Mouse (Mus musculus) limb, embryonic 10.5 days (tissue): ENCODE data around the gene Sema4b. TPM values are rescaled to one million over a fixed set of nuclear protein-coding genes. Genes with fewer than 3 reads are reported as not detected.

ENCODE experiments used
- DNase-seq: peaks from one replicate; pipeline ENCODE4 v3.0.0-alpha.2; 2017; ENCODE audit warnings: low spot score
- H3K27ac ChIP-seq: fragments of 300-500 bp; sonication (generic); 2 replicates; pipeline ENCODE4 v1.5.1; 2016; ENCODE audit warnings: mild to moderate bottlenecking
- H3K27me3 ChIP-seq: fragments of 300-500 bp; sonication (generic); 2 replicates; pipeline ENCODE4 v1.6.1; 2016; ENCODE audit warnings: low read depth, mild to moderate bottlenecking; ENCODE audit not compliant: poor library complexity, severe bottlenecking
- H3K36me3 ChIP-seq: fragments of 300-500 bp; sonication (generic); 2 replicates; pipeline ENCODE4 v1.6.1; 2016; ENCODE audit warnings: mild to moderate bottlenecking, moderate library complexity
- H3K4me1 ChIP-seq: fragments of 300-500 bp; sonication (generic); 2 replicates; pipeline ENCODE4 v1.6.1; 2016
- H3K4me3 ChIP-seq: fragments of 300-500 bp; sonication (generic); 2 replicates; pipeline ENCODE4 v1.5.1; 2016; ENCODE audit warnings: mild to moderate bottlenecking, moderate library complexity
- H3K9me3 ChIP-seq: fragments of 300-500 bp; sonication (generic); replicated peaks from 2 replicates; pipeline ENCODE4 v1.6.1; 2016; ENCODE audit warnings: mild to moderate bottlenecking
- WGBS: fragments of 180-500 bp; shearing (Covaris S2); methylation state at CpG from one replicate; pipeline ENCODE4 v1.1.7; 2016; 5-methylcytosine and 5-hydroxymethylcytosine counted together
- polyA plus RNA-seq: library from polyadenylated mRNA; unstranded; fragments of >200 nt; fragmentation: Nextera tagmentation; extraction: Ambion mirVana; gene quantifications from 2 replicates; pipeline ENCODE4 v1.2.1, GENCODE M21; 2016

Sema4b gene
- polyA plus RNA-seq, 1 experiment from 2014 or later = 9.9 TPM

DNA sequence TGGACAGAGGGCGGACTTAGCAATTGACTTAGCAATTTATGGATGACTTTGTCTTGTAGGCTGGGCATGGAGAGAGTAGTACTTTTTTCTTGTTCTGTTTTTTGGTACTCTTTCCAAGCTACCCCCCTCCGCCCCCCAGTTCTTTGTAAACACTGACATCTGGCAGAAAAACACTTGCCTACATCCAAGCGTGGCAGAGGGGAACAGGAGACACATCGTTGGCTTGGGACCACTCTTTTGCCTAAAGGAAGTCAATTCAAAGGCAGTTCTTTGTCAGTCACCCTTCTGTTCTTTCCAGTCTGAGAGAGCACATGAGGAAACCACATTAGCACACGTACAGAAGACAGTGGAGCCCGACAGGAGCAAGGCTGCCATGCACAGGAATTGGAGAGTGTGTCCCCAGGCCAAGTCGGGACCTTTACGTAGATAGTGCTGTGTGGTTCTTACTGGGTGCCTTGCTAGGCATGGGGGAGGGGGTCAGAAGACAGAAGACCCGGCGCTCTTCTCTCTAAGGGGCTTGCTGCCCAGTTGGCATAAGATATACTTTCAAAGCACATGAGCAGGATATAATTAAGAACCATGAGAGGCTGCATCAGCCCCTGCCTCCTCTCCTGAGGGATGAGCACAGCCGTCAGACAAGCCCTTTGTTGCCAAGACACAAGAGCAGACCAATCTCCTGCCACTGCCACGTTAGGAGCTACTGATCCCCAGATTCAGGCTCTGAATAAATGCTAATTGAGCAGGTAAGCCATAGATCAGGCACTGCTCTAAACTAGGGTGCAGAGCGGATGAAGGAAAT lies 7.5 kb downstream of the Sema4b start:
- Histone ChIP-seq H3K27me3 (no peaks in the 10 kb centered on the region), H3K4me1 (peaks cover 46% of the 10 kb centered on the region), H3K4me3 (no peak overlapping the region), H3K27ac (no peak overlapping the region), H3K36me3 (no peaks in the 10 kb centered on the region), H3K9me3 (no peaks in the 10 kb centered on the region)
- WGBS = 79% methylated on average over 13 of the region's 13 CpGs
- DNase-seq = no peak

DNA sequence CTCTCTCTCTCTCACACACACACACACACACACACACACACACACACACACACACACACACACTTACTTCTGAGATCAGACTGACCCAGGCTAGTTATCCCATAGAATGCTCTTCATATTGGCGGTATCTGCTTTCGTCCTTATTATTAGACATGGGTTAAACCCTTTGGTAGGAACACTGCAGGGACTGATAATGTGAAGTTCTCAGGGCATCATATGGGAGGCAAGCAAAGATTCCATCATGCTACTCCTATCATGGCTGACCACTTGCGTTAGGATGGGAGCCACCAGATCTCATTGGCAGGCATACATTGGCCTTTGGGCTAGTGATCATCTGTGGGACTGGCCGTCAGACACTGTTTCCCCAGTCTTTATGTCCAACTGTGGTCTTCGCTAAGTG lies 8.5 kb downstream of the Sema4b start:
- Histone ChIP-seq H3K4me3 (no peak overlapping the region), H3K9me3 (no peaks in the 10 kb centered on the region), H3K36me3 (no peaks in the 10 kb centered on the region), H3K4me1 (peaks cover 50% of the 10 kb centered on the region), H3K27ac (no peak overlapping the region), H3K27me3 (no peaks in the 10 kb centered on the region)
- WGBS = 91% methylated on average over 5 of the region's 5 CpGs
- no peak for DNase-seq

DNA sequence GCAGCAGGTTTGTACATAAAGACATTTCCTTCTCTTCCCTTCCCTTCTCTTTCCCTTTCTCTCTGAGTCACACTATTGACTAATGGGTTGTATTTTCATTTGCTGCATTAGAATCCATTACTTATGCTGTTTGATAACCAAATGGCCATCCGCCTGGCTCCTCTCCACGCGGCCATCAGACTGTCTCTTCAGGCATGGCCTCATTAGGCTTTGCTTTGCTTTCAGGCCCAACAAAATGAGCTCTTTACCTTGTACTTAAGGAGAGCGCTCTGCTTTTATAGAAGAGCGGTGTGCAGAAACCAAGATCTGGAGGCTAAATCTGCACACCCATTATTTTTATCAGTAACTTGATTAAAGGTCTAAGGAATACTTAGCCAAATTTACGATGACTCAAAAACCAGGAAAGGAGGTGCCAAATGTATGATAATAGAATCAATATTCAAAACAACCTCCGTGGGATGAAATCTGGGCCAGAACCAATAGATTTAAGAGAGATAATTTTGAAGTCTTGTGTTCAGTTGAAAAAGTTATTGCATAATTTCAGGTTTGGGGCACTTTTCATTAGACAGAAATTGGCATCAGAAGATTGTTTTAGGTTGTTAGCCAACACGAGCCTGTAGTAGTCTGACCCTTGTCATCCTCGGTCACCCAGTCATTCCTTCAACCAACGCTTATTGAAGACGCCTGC lies 9.1 kb downstream of the Sema4b start:
- H3K4me1 ChIP-seq = peaks cover 54% of the 10 kb centered on the region
- no peaks in the 10 kb centered on the region for H3K9me3 ChIP-seq
- 92% methylated on average over 10 of the region's 11 CpGs for WGBS
- H3K27ac ChIP-seq = no peak overlapping the region
- H3K36me3 ChIP-seq = no peaks in the 10 kb centered on the region
- no peak for DNase-seq
- no peaks in the 10 kb centered on the region for H3K27me3 ChIP-seq
- no peak overlapping the region for H3K4me3 ChIP-seq

DNA sequence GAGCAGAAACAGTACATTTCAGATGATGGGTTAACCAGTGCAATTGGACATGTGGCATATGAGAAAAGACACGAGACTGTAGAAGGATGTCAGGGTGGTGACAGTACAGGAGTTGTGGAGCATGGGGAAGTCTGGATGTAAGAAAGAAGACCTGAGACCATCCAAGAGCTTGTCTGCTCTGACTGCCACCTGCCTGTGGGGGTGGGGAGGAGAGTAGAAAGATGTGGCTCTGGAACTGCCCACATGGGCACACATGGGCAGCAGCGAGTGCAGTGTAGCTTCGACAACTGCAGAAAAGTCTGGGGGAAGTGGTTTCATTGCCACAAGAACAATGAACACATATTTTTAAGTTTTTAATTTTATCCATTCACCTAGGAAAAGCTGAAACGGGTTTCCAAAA lies 10.7 kb downstream of the Sema4b start:
- Histone ChIP-seq H3K36me3 (peaks cover 6% of the 10 kb centered on the region), H3K4me3 (peak overlapping the region; percentile 73), H3K27ac (peak overlapping the region; percentile 93), H3K9me3 (no peaks in the 10 kb centered on the region), H3K27me3 (no peaks in the 10 kb centered on the region), H3K4me1 (peaks cover 55% of the 10 kb centered on the region)
- no peak for DNase-seq
- 19% methylated on average over 4 of the region's 4 CpGs for WGBS

DNA sequence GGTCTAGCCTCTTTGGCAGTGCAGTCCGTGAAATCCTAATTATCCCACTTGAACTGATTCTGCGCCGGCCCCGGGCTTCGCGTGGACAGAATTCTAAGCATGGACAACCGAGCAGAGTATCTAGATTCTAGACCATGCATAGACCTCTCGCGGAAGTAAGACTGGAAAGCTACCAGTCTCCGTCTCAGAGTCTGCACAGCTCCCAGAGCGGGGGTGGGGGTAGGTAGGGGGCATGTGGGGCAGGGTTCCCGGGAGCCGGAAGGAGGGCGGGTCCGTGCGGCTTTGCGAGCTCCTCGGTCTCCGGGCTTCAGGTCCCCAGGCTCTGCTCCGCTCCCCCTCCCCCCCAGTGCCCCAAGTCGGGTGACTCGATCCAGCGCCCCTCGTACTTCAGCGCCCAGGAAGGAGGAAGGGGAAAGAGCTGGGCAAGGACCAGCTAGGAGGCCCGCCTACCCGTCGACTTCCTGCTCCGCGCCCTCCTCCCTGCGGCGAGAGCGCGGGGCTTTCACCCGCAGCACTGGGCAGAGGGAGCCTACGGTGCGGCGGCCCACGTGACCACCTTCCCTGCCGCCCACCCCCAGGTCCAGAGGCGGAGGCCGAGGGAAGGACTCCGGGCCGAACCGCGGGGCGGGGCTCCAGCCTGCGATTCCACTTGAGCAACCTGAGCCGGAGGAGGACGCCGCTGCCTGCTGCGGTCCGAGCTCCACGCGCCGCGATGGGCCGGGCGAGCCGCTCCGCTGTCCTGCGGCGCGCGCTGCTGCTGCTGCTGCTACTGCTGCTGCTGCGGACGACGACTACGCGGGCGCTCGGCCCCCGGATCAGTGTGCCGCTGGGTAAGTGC lies 11.5 kb downstream of the Sema4b start:
- peaks cover 49% of the 10 kb centered on the region for H3K4me1 ChIP-seq
- H3K36me3 ChIP-seq = peaks cover 13% of the 10 kb centered on the region
- peak; percentile 91 for DNase-seq
- WGBS = under 1% methylated on average over 68 of the region's 74 CpGs
- H3K9me3 ChIP-seq = no peaks in the 10 kb centered on the region
- H3K27ac ChIP-seq = peak overlapping the region; percentile 93
- no peaks in the 10 kb centered on the region for H3K27me3 ChIP-seq
- peak overlapping the region; percentile 73 for H3K4me3 ChIP-seq

DNA sequence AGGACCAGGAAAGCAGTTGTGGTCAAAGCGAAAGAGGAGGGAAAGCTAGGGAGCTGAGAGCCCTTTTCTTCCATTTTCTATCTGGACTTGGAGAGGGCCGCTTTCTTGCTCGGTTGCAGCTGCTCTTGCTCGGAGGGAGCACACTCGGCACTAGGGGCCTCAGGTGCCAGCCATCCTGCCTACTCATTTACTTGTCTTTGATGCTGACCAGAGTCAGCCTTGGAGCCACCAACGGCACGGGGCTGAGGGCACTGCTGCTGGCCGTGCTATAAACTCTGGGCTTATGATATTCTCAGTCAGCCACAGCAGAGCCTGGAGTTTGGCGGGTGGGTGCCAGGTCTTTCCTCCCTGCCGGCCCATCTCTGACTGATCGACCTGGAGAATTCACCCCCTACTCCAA lies 12.2 kb downstream of the Sema4b start:
- Histone ChIP-seq H3K27me3 (no peaks in the 10 kb centered on the region), H3K4me3 (peak overlapping the region; percentile 73), H3K4me1 (peaks cover 54% of the 10 kb centered on the region), H3K9me3 (no peaks in the 10 kb centered on the region), H3K36me3 (peaks cover 16% of the 10 kb centered on the region), H3K27ac (peak overlapping the region; percentile 93)
- DNase-seq = no peak
- WGBS = 1% methylated on average over 11 of the region's 11 CpGs

DNA sequence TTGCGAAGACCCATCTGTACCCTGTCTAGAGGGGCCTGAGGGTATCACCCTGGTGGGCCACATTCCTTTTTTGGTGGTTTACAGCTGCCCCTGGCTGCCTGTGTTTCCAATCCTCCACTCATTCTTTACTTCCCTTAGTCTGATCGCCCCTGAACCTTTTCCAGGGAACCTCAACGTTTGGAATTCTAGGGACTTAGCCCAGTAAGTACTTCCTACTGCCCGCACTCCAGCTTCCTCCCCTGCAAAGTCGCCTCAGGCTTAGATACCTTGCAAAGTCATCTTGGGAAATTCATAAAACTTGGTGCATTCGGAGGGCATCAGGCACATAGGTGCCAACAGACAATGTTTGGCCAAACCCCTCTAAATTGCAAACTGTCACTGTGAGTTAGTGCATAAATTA lies 12.6 kb downstream of the Sema4b start:
- peaks cover 54% of the 10 kb centered on the region for H3K4me1 ChIP-seq

DNA sequence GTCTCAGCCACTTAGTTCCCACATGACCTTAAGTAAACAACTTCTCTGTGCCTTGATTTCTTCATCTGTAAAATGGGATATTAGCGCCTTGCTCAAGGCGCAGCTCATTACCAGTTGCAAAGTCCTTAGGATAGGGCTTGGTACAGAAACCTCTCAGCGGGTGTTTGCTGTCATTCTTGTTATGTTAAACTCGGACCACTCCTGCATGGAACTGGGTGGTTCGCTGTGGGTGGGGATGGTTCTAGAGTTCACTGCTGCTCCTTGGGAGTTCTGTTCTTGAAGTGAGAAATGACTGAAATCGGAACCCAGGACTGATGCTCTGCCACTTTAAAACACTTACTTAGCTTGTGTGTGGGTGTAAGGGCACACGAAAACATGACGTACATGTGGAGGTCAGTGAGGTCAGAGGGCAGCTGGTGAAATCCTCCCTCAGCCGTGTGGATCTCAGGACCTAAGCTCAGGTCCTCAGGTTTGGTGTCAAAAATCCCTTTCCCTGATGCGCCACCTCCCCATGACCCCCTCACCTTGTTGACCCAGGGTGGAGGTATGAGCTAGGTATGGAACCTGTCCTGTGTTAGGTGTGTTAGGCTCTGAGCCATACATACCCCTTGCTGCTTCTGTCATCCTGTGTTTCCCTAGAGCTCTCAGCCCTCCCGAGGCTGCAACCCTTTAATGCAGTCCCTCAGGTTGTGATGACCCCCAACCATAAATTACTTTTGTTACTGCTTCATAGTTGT lies 13.4 kb downstream of the Sema4b start:
- H3K4me1 ChIP-seq = peaks cover 56% of the 10 kb centered on the region
- peaks cover 16% of the 10 kb centered on the region for H3K36me3 ChIP-seq
- H3K9me3 ChIP-seq = no peaks in the 10 kb centered on the region
- 0 out of 2 replicates have a peak overlapping the region, but pooled peaks have one; percentile 11 for H3K27ac ChIP-seq
- H3K4me3 ChIP-seq = peak overlapping the region; percentile 73; the same call in 1 of the 2 replicates
- DNase-seq = no peak
- WGBS = 59% methylated on average over 11 of the region's 11 CpGs
- no peaks in the 10 kb centered on the region for H3K27me3 ChIP-seq

More for the DNA sequence above, 12.6 kb downstream of the Sema4b start:
- no peak for DNase-seq
- Histone ChIP-seq H3K9me3 (no peaks in the 10 kb centered on the region), H3K27me3 (no peaks in the 10 kb centered on the region), H3K36me3 (peaks cover 16% of the 10 kb centered on the region), H3K4me3 (peak overlapping the region; percentile 73), H3K27ac (peak overlapping the region; percentile 93)
- WGBS = 30% methylated on average over 6 of the region's 6 CpGs

DNA sequence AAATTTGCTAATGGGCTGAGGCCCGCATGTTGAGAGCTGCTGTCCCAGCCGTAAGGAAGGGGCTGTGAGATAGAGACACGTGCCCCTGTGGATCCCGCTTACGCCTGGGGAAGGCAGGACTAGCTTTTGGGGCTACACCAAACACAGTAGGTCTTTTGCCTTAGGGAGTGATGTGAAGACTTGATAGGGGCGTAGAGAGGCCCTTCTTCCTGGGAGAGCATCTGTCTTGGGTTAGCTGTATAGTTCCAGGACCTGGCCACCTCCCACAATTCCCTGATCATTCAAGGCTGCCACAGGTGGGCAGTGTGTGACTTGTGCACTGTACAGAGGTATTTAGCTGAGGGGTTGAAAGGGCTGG lies 13.9 kb downstream of the Sema4b start:
- H3K4me1 ChIP-seq = peaks cover 61% of the 10 kb centered on the region
- no peaks in the 10 kb centered on the region for H3K9me3 ChIP-seq
- H3K36me3 ChIP-seq = peaks cover 16% of the 10 kb centered on the region
- 63% methylated on average over 6 of the region's 6 CpGs for WGBS
- no peaks in the 10 kb centered on the region for H3K27me3 ChIP-seq
- H3K27ac ChIP-seq = 0 out of 2 replicates have a peak overlapping the region, but pooled peaks have one; percentile 11
- DNase-seq = no peak
- no peak overlapping the region for H3K4me3 ChIP-seq

DNA sequence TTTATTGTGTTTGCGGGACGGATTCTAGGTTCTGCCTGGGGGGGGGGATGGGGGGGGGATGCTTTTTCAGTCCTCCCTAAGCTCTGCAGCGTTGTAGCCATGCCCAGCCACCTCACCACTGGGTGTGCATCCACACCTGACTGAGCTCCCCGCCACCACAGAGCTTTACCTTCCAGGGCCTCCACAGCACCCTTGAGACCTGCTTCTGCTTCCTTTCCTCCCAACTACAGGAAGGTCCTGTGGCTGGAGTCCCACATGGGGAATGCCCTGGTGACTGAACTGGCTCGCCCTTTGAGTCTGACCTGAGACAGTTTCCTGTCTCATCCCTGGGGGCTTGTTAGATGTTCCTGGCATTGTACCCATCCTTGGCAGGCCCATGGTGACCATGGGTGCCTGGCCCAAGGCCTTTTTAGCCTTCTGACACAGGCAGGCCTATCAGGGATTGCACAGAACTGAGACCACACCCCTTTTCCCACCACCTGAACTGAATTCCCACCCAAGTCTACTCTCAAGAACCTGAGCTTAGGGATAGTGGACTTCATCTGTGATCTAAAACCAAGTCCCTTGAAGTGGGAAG lies 14.4 kb downstream of the Sema4b start:
- no peak for DNase-seq
- Histone ChIP-seq H3K27me3 (no peaks in the 10 kb centered on the region), H3K4me3 (no peak overlapping the region), H3K9me3 (no peaks in the 10 kb centered on the region), H3K27ac (0 out of 2 replicates have a peak overlapping the region, but pooled peaks have one; percentile 11), H3K36me3 (peaks cover 16% of the 10 kb centered on the region), H3K4me1 (peaks cover 66% of the 10 kb centered on the region)
- WGBS = 91% methylated on average over 5 of the region's 5 CpGs

DNA sequence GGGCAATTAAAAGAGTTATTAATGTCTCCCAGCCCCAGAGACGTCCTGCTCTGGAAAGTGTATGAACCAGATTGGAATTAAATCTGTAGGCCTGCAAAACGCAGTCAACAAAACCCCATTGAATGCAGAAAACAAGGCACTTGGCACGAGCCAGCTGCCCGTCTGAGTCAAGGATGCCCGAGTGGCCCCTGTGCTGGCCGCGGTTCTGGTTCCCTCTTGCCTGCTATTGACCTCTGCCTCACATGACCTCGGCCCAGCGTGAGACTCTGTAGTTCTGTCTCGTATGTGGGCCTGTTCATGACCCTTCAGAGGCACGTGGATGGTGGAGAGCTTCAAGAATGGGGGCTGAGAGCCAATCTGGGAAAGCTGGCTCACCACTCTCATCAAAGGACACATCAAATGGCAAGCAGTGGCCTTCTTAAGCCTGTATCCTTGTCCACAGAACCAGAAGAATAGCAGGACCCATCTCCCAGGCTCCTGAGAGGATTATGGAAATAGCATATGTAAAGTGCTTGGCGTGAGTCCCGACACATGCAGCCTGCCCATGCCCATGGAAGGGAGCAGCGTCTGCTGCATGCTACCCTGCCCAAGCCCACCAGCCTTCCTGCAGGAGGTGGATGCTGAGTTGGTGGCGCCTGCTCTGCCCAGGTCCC lies 15.4 kb downstream of the Sema4b start:
- Histone ChIP-seq H3K9me3 (no peaks in the 10 kb centered on the region), H3K27me3 (no peaks in the 10 kb centered on the region), H3K4me1 (peaks cover 75% of the 10 kb centered on the region), H3K36me3 (peaks cover 16% of the 10 kb centered on the region), H3K4me3 (no peak overlapping the region), H3K27ac (no peak overlapping the region)
- no peak for DNase-seq
- WGBS = 88% methylated on average over 15 of the region's 15 CpGs
